Mouse (Mus musculus) kidney, adult 2 months (tissue): Measurements from ENCODE around the gene Anpep. TPM values are rescaled to one million over a fixed set of nuclear protein-coding genes. Genes with fewer than 3 reads are reported as not detected.
A peak's percentile ranks its signal among the peaks of the same experiment; 100 is the strongest.

Experiments used
- DNase-seq: peaks from one replicate; pipeline ENCODE4 v3.0.0; 2021
- H3K27ac ChIP-seq: fragments of 200-500 bp; 2 replicates; pipeline ENCODE4 v1.5.1; 2012; ENCODE audit warnings: low read depth, low read length, control low read depth, inconsistent platforms; ENCODE audit not compliant: insufficient read depth
- H3K27me3 ChIP-seq: fragments of 200-500 bp; replicated peaks from 2 replicates; pipeline ENCODE4 v1.6.1; 2012; ENCODE audit warnings: mild to moderate bottlenecking, moderate library complexity, low read length, inconsistent platforms; ENCODE audit not compliant: control insufficient read depth, insufficient read depth
- H3K36me3 ChIP-seq: fragments of 200-500 bp; 2 replicates; pipeline ENCODE4 v1.6.1; 2012; ENCODE audit warnings: mild to moderate bottlenecking, moderate library complexity, low read length, inconsistent platforms; ENCODE audit not compliant: control insufficient read depth, insufficient read depth
- H3K4me1 ChIP-seq: fragments of 200-500 bp; 2 replicates; pipeline ENCODE4 v1.6.1; 2011; ENCODE audit warnings: low read length; ENCODE audit not compliant: control insufficient read depth, insufficient read depth
- H3K4me3 ChIP-seq: fragments of 200-500 bp; 2 replicates; pipeline ENCODE4 v1.5.1; 2011; ENCODE audit warnings: mild to moderate bottlenecking, low read depth, low read length, control low read depth; ENCODE audit not compliant: insufficient read depth
- CTCF ChIP-seq: fragments of 200-500 bp; conservative IDR thresholded peaks from 2 replicates; pipeline ENCODE4 v1.5.1; 2011; ENCODE audit warnings: low read depth, mild to moderate bottlenecking, control low read depth, low read length, moderate library complexity, mixed read lengths; ENCODE audit not compliant: insufficient read depth, insufficient read length
- POLR2A ChIP-seq: fragments of 200-500 bp; IDR thresholded peaks from one replicate; pipeline ENCODE4 v1.6.1; 2011; ENCODE audit warnings: low read depth, low read length, control low read depth
- WGBS: fragments of 180-500 bp; shearing (Covaris S2); methylation state at CpG from one replicate; pipeline ENCODE4 v1.1.7; 2018; 5-methylcytosine and 5-hydroxymethylcytosine counted together
- polyA plus RNA-seq: library from polyadenylated mRNA; depleted of rRNA; stranded (reverse); fragments of >200 nt; gene quantifications from 2 replicates; pipeline ENCODE4 v1.2.3, GENCODE M21; 2012

Anpep gene
- polyA plus RNA-seq, 1 experiment: 175 TPM

- peak; percentile 78 for DNase-seq
- TF ChIP-seq CTCF (no peak), POLR2A (no peak)
- WGBS: 13% methylated on average over 71 of the region's 71 CpGs
- peak within 1 kb of the TSS; percentile 15; the same call in 1 of the 2 replicates for H3K4me3 ChIP-seq
- no peaks in the 10 kb centered on the region for H3K36me3 ChIP-seq
- no peaks in the 10 kb centered on the region for H3K4me1 ChIP-seq
- no peak within 1 kb of the TSS for H3K27ac ChIP-seq
- H3K27me3 ChIP-seq: no peaks in the 10 kb centered on the region
Measured at GRCm38 (mm10) chr7:79810611-79811506, 50.0 kb downstream of the Anpep start, which contains the start of gene Mesp2. TSS of gene Mesp2 (plus strand) at chr7:79810727.

GRCm38 (mm10) chr7:79808561-79808960, 52.3 kb downstream of the Anpep start:
- 66% methylated on average over 7 of the region's 7 CpGs for WGBS
- no peak for DNase-seq
- Histone ChIP-seq H3K4me3 (no peak overlapping the region), H3K36me3 (no peaks in the 10 kb centered on the region), H3K27ac (no peak overlapping the region), H3K4me1 (peaks cover 6% of the 10 kb centered on the region; the same call in 1 of the 2 replicates), H3K27me3 (no peaks in the 10 kb centered on the region)
- TF ChIP-seq POLR2A: no peak

GRCm38 (mm10) chr7:79803887-79804286, 57.0 kb downstream of the Anpep start:
- Histone ChIP-seq H3K4me3 (no peak overlapping the region), H3K36me3 (no peaks in the 10 kb centered on the region), H3K27me3 (no peaks in the 10 kb centered on the region), H3K27ac (no peak overlapping the region), H3K4me1 (peaks cover 6% of the 10 kb centered on the region; the same call in 1 of the 2 replicates)
- peak; percentile 38 for DNase-seq
- TF ChIP-seq POLR2A (no peak), CTCF (no peak)
- WGBS: 18% methylated on average over 2 of the region's 2 CpGs

- H3K36me3 ChIP-seq: no peaks in the 10 kb centered on the region
- TF ChIP-seq CTCF (no peak), POLR2A (no peak)
- H3K4me3 ChIP-seq: no peak overlapping the region
- WGBS: 75% methylated on average over 5 of the region's 5 CpGs
- peaks cover 6% of the 10 kb centered on the region; the same call in 1 of the 2 replicates for H3K4me1 ChIP-seq
- no peak for DNase-seq
- H3K27me3 ChIP-seq: no peaks in the 10 kb centered on the region
- no peak overlapping the region for H3K27ac ChIP-seq
Measured at GRCm38 (mm10) chr7:79802037-79802436, 58.8 kb downstream of the Anpep start.

GRCm38 (mm10) chr7:79801391-79801790, 59.5 kb downstream of the Anpep start:
- Histone ChIP-seq H3K27ac (no peak overlapping the region), H3K4me1 (peaks cover 6% of the 10 kb centered on the region; the same call in 1 of the 2 replicates), H3K27me3 (no peaks in the 10 kb centered on the region), H3K36me3 (no peaks in the 10 kb centered on the region), H3K4me3 (no peak overlapping the region)
- WGBS: 81% methylated on average over 11 of the region's 11 CpGs
- no peak for DNase-seq
- no peak for TF ChIP-seq POLR2A
- TF ChIP-seq CTCF: no peak

GRCm38 (mm10) chr7:79800336-79800735, 60.5 kb downstream of the Anpep start:
- H3K4me3 ChIP-seq: no peak overlapping the region
- no peak overlapping the region for H3K27ac ChIP-seq
- H3K4me1 ChIP-seq: peaks cover 6% of the 10 kb centered on the region; the same call in 1 of the 2 replicates
- H3K27me3 ChIP-seq: no peaks in the 10 kb centered on the region
- no peak for TF ChIP-seq CTCF
- 79% methylated on average over 4 of the region's 4 CpGs for WGBS
- no peak for DNase-seq
- no peaks in the 10 kb centered on the region for H3K36me3 ChIP-seq

GRCm38 (mm10) chr7:79799506-79799905, 61.4 kb downstream of the Anpep start:
- WGBS: 81% methylated on average over 6 of the region's 6 CpGs
- TF ChIP-seq POLR2A (no peak), CTCF (no peak)
- no peaks in the 10 kb centered on the region for H3K27me3 ChIP-seq
- peaks cover 6% of the 10 kb centered on the region; the same call in 1 of the 2 replicates for H3K4me1 ChIP-seq
- no peak overlapping the region for H3K4me3 ChIP-seq
- no peak overlapping the region for H3K27ac ChIP-seq
- H3K36me3 ChIP-seq: no peaks in the 10 kb centered on the region
- no peak for DNase-seq

- peak; percentile 84 for DNase-seq
- 0 out of 2 replicates have a peak, but pooled peaks cover 2% of the 10 kb centered on the region for H3K4me1 ChIP-seq
- no peak overlapping the region for H3K4me3 ChIP-seq
- no peak overlapping the region for H3K27ac ChIP-seq
- no peaks in the 10 kb centered on the region for H3K27me3 ChIP-seq
- no peaks in the 10 kb centered on the region for H3K36me3 ChIP-seq
- peak; percentile 90 for TF ChIP-seq CTCF
- TF ChIP-seq POLR2A: no peak
- 2% methylated on average over 8 of the region's 8 CpGs for WGBS
Measured at GRCm38 (mm10) chr7:79799048-79799447, 61.8 kb downstream of the Anpep start.
